Mouse (Mus musculus) right cerebral cortex, postnatal 14 days (tissue): ENCODE results near the gene Rbms3.

Experiments
- DNase-seq: peaks from one replicate; pipeline ENCODE4 v3.0.0; 2022

Rbms3 gene

DNA sequence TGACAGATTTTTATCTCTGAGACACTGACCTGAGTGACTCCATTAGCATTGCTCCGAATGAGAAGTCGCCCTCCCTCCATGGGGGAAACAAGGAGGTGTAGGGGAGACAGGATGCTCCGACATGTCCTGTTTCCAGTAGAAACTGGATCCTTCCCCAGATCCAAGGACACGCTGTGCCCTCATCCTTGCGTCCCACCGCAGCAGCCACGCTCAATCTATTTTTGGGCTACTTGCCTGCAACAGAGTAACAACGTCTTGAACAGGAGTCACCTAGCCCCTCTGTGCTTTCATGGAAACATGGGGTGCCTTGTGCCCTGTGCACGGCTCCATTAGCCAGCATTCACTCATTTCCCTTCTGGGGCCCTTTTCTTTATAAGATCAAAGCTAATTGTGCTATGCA, at the start of gene Rbms3:
Rbms3 (minus strand) TSS at position 143 of the 400 bp plus-strand sequence.
- no peak for DNase-seq

- no peak for DNase-seq
Measured at GRCm38 (mm10) chr9:117673311-117673710, 43.6 kb upstream of the Rbms3 start.

DNA sequence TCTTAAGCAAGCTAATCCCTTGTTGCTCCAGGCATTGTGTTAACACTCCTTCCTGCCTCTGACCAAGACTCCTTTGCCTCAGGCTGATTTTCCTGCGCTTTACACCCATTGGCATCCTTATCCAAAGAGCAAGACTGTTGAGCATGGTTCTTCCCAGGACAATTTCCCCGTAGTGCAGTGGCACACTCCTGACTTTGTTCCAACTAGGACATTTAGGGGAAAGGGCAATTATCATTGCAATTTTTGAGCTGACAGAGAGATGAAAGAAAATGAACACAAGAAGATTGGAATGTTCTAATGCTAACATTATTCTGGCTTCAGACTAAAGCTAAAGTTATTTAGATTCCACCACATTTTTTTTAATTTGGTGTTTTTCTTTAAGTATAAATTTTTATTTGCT, 24.9 kb upstream of the Rbms3 start:
- DNase-seq, result no peak

GRCm38 (mm10) chr9:117653641-117654040, 23.9 kb upstream of the Rbms3 start:
- no peak for DNase-seq

GRCm38 (mm10) chr9:117646131-117646530, 16.4 kb upstream of the Rbms3 start:
- DNase-seq, result no peak

DNA sequence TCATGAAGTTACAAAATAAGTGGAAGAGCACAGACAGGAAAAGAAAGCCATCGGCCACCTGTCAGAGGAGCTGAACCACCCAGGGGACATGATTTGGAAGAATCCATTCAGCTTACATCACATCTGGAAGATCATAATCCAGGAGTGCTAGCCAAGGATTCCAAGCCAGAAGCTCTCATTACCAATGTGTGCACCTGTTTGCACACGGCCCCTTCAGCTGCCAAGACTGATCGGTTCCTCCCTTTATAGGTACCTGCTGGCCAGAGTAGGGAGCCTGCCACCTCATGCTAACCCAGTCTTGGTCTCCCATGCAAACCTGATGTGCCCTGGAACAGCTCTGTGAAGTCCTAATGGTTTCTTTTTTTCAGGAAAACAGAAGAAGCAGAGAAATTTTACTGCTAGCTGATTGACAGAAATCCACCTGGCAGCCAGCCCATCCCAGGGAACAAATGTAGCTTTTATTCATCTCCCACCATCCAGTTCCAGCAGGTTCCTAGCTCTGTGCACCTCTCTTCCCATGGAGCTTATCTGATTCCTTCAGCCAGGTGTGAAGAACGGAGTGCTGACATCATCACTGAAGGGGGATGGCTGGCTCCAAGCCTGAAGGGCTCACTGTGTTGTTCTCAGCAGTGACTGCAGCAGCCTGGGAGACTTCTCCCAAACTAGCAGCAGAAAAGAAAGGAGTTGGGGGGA, 11.5 kb upstream of the Rbms3 start:
- DNase-seq, result peak; percentile 22

DNA sequence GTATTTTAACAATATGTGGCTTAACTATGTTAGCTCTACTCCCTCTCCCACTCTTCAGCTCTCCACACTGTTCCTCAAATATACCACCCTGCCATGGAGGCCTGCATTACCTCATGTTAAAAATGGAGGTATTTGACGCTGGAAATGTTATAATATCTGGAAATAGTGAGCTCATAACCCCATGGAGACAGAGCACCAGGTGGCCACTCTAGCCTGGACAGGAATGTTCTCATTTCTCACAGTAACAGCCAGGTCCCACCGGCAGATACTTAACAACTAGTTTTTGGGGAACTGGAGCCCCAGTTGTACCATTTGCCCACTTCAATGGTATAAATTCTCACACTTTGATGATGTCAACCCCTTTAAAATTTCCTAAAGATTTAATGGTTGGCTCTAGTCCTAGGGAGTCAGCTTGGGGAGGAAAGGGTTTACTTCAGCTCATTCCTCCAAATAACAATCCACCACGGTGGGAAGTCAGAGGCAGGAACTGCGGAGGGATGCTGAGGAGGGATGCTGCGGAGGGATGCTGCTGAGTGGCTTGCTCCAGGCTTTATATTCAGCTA, 9.0 kb upstream of the Rbms3 start:
- DNase-seq, result no peak

DNA sequence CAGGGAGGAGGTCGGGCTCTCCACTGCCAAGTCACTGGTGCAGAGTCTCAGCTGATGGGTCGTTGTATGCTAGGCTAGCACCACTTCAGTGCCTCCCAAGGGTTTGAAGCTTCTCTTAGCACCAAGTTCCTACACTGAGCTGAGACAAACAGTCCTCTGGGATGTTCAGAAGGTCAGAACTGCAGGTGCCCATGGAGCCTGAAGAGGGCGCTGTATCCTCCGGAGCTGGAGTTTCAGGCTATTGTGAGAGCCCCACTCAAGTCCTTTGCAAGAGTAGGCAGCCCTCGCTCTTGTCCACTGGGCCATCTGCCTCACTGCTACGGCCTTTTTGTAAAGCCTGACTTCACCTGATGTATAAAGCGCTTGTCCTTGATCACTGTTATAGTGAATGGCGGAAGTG, 6.8 kb upstream of the Rbms3 start:
- DNase-seq, result no peak

DNA sequence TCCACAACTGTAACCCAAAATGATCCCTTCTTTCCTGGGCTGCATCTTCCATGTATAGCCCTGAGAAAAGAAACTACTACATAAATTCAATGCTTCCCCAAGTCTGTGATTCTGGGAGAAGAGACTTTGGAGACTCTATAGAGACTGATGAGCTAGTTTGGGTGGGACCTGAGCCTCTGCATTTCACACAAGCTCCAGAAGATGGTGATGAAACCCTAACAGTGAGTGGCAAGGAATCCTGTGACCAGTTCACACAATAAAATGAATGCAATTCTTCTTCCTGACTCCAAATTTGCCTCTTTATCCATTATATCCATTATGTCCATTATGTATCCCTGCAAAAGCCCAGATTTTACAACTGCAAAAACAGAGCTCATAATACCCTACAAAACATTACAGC, 2.5 kb downstream of the Rbms3 start:
- DNase-seq, result no peak

GRCm38 (mm10) chr9:117600781-117601180, 28.9 kb downstream of the Rbms3 start:
- no peak for DNase-seq

DNA sequence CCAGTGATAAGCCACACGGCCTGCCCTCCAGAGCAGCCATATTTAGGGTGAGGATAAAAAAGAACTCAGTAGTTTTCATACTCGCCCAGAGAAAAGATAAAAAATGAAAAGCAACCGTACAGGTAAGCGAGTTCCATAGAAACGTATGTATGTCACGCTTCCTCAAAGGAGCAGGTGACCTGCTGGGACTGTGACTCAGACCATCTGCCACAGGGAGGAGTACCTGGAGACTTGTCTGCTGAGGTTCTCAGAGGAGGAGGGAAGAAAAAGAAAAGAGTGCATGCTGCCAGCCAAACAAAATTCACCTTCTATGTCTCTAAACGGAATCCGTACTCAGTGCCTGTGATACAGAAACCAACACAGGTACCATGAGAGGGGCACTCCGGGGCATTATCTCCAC, 30.4 kb downstream of the Rbms3 start:
- DNase-seq, result no peak

DNA sequence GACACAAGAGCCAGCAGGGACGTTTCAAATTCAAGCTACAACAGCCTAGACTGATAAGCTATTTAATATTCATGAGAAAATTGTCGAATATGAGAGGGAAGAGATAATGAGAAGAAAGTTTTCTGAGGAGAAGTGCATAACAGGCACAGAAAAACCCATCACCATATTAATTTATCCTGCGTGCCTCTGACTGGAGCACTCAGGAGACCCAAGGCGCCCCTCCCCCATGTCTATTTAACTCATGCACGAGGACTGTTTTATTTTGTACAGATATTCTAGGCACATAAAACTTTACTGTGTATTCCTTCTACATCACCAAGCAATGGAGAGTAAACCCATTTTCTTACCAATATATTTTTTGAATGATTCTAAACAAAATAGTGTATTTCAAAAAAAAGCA, 33.6 kb downstream of the Rbms3 start:
- DNase-seq, result no peak

DNA sequence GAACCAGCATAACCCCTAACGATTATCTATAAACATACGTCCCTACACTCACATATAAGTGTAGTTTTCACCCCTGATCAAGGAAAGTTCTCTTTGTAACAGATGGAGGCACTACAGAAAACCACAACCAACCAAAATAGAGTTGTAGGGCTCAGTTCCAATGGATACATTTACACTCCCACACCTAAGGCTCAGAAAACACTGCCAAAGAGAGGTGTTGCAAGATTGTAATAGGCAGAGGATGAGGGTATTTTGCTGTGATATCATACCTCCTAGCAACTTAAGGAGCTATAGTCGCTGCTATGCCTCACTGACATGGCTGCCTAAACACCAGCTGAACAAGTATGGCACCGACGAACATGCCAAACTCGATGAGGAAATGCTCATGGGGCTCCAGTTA, 44.4 kb downstream of the Rbms3 start:
- DNase-seq, result no peak

- peak; percentile 17 for DNase-seq
Measured at GRCm38 (mm10) chr9:117583638-117584037, 46.1 kb downstream of the Rbms3 start.

- DNase-seq, result no peak
Measured at GRCm38 (mm10) chr9:117582591-117582990, 47.1 kb downstream of the Rbms3 start.

- no peak for DNase-seq
Measured at GRCm38 (mm10) chr9:117571186-117571855, 58.4 kb downstream of the Rbms3 start.

DNA sequence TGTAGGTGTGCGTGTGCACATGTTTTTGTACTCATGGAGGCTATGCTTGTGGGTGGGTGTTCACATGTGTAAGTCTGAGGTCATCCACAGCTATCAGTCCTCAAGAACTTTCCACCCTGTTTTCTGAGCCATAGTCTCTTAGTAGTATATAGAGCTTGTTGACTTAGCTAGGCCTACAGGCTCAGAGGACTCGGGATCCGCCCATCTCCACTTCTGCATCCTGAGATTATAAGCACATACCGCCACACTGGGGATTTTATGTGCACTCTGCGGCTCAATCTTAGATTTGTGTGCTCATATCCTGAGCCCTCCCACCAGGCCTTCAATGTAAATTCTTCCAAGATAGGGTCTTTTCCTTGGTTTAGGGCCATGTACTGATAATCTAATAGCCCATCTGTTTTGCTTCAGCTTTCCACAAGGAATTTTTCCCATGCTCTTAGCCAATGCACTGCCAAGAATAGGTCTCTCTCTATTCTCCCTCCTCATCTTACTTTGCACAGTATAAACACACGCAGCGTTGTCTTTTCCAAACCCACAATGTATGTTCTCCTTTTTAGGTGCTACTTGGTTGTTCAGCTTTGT, 59.4 kb downstream of the Rbms3 start:
- no peak for DNase-seq

- no peak for DNase-seq
Measured at GRCm38 (mm10) chr9:117566293-117566692, 63.4 kb downstream of the Rbms3 start.

DNA sequence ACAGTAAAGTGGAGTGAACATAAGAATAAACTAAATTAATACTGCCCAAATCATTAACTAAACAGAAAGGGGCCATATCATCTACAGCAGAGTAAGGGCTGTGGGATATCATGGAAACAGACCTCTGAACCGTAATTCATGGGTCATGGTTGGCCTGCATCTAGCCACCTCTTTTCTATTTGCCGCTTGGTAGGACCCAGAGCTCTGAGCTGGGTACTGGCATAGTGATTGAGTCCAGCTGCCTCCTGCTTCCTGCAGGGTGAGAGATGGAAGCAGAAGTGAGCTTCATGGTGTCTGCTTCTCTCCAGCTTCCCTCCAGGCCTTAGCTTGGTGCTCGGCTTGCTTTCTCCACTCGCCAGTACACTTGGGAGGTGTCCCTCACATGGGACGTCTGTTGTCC, 71.2 kb downstream of the Rbms3 start:
- no peak for DNase-seq

DNA sequence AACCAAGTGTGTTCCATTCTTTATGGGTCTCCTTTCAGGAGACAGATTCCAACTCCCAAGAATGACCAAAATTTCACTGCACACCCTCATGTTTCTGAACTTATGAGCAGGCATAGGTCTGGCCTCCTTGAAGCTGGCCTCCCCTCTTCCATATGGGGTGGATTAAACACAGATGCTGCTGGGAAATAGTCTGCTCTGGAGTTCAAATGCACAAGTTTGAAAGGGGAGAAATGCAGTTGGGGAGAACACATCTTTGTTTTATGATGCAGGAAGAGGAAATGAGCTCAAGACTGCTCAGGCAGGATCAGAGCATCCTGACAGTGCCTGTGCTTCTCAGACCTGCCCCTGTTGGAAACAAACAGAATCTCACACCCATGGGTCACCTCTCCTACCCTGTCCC, 75.4 kb downstream of the Rbms3 start:
- DNase-seq, result no peak

DNA sequence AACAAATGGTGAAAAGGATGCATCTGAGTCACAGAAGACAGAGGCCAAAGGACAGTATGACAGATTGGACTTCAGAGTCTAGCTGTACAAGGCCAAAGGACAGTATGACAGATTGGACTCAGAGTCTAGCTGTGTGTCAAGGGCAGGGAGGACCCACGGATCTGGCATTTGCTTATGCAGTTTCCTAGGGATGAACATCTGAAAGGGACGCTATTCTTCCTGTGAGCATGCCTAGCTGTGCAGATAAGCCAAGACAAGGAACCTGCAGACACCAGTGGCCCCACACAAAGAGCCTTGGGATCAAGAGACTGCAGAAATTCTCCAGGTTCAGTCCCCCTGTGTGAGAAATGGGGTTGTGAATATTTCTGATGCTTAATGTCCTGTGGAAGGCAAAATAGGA, 100.4 kb downstream of the Rbms3 start:
- DNase-seq, result no peak

DNA sequence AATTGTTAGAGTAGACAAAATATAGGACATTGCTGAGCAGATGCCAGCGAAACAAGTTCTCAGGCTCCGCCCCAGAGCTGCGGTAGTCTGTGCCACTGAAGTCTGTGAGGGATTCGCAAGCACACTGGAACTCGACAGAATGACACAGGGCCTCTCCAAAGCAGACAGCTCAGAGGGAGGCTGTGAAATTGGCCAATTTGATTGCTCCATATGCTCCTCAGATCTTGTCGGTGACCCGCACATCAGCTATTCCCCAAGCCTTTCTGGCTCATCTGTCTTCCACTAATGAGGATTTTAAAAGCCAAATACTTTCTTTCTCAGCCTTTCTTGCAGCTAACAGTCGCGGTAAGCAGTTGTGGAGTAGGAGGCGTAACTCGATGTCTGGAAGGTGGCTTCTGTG, 120.8 kb downstream of the Rbms3 start:
- DNase-seq, result no peak

GRCm38 (mm10) chr9:117491866-117492265, 137.8 kb downstream of the Rbms3 start:
- DNase-seq, result no peak

GRCm38 (mm10) chr9:117484396-117484795, 145.3 kb downstream of the Rbms3 start:
- DNase-seq, result peak; percentile 9
